Mouse (Mus musculus): ENCODE results near the gene Spop.

- TF ChIP-seq CTCF (IDR thresholded peaks at IDR 0.05) (peak; percentile 73), EP300 (IDR thresholded peaks at IDR 0.05) (no peak)
Observed at GRCm38 (mm10) chr11:95432194-95432593, 18.3 kb downstream of the Spop start.

Data from lung, postnatal 0 days (tissue).